Mouse (Mus musculus): ENCODE data around the gene Usp45. TPM values are rescaled to one million over a fixed set of nuclear protein-coding genes. Genes with fewer than 3 reads are reported as not detected.

The Usp45 gene
- total RNA-seq, 1 experiment, result 28.3 TPM

DNA sequence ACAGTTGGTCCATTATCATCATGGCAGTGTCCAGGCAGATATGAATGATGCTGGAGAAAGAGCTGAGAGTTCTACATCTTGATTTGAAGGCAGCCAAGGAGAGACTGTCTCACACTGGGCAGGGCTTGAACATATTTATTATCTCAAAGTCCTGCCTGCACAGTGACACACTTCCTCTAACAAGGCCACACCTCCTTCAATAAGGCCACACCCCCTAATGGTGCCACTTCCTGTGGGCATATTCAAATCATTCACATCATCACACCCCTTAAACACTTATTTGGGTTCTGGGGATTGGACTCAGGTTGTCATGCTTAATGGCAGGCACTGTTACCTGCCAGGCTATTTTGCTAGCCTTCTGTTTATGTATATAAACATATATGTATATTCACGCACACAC, 5.3 kb downstream of the Usp45 start:
- no peaks in the 10 kb centered on the region for H3K9me3 ChIP-seq (ENCODE audit: control insufficient read depth, insufficient read depth, low read depth, low read length)
- in situ Hi-C loops (cut with MboI; ENCODE audit: low sequenced_read_pairs in 2 of 2, unreplicated experiment in 2 of 2), result no loop called here
- H3K36me3 ChIP-seq (ENCODE audit: control insufficient read depth, insufficient read depth, low read length, poor library complexity, severe bottlenecking), result no peaks in the 10 kb centered on the region
- H3K9ac ChIP-seq (ENCODE audit: insufficient read depth, low read depth, low read length, poor library complexity, severe bottlenecking), result no peak overlapping the region
- H3K27ac ChIP-seq (ENCODE audit: insufficient read depth, low read depth, low read length, poor library complexity, severe bottlenecking), result no peak overlapping the region
- TF ChIP-seq ZC3H11A (IDR thresholded peaks at IDR 0.05; ENCODE audit: borderline replicate concordance, low read depth, low read length) (no peak), ZNF384 (IDR thresholded peaks at IDR 0.05; ENCODE audit: low read depth, low read length) (no peak), HCFC1 (IDR thresholded peaks at IDR 0.05; ENCODE audit: borderline replicate concordance, insufficient read depth, low read length) (no peak), MAFK (IDR thresholded peaks at IDR 0.05; ENCODE audit: insufficient read depth, low read depth, low read length) (no peak)
- peaks cover 0 to 9% of the 10 kb centered on the region in 2 experiments; a peak in 1 of 4 replicates for H3K4me1 ChIP-seq (ENCODE audit: control insufficient read depth in 2 of 2, insufficient read depth in 2 of 2, low read length in 2 of 2, poor library complexity in 1 of 2)
- DNase-seq (ENCODE audit: low read depth, low spot score), result no peak
- H3K4me3 ChIP-seq (ENCODE audit: insufficient read depth in 1 of 2, low read depth in 1 of 2, low read length in 2 of 2, poor library complexity in 1 of 2, severe bottlenecking in 1 of 2), result no peak overlapping the region

GRCm38 (mm10) chr4:21776091-21776945, 9.4 kb downstream of the Usp45 start:
- peak overlapping the region; percentile 89 to 97 for H3K4me3 ChIP-seq (ENCODE audit: insufficient read depth in 1 of 2, low read depth in 1 of 2, low read length in 2 of 2, poor library complexity in 1 of 2, severe bottlenecking in 1 of 2)
- H3K4me1 ChIP-seq (ENCODE audit: control insufficient read depth in 2 of 2, insufficient read depth in 2 of 2, low read length in 2 of 2, poor library complexity in 1 of 2), result peaks cover 0 to 8% of the 10 kb centered on the region in 2 experiments; a peak in 1 of 4 replicates
- peak; percentile 83 for DNase-seq (ENCODE audit: low read depth, low spot score)
- no peak overlapping the region; the same call in 1 of the 2 replicates for H3K27ac ChIP-seq (ENCODE audit: insufficient read depth, low read depth, low read length, poor library complexity, severe bottlenecking)
- peaks cover 3% of the 10 kb centered on the region; the same call in 1 of the 2 replicates for H3K36me3 ChIP-seq (ENCODE audit: control insufficient read depth, insufficient read depth, low read length, poor library complexity, severe bottlenecking)
- no peak for TF ChIP-seq HCFC1 (IDR thresholded peaks at IDR 0.05; ENCODE audit: borderline replicate concordance, insufficient read depth, low read length)
- no peak for TF ChIP-seq MAFK (IDR thresholded peaks at IDR 0.05; ENCODE audit: insufficient read depth, low read depth, low read length)
- TF ChIP-seq ZNF384 (IDR thresholded peaks at IDR 0.05; ENCODE audit: low read depth, low read length), result no peak
- TF ChIP-seq CHD2 (IDR thresholded peaks at IDR 0.05; ENCODE audit: low read depth, low read length), result no peak
- no peak for TF ChIP-seq ZC3H11A (IDR thresholded peaks at IDR 0.05; ENCODE audit: borderline replicate concordance, low read depth, low read length)
- H3K9me3 ChIP-seq (ENCODE audit: control insufficient read depth, insufficient read depth, low read depth, low read length), result no peaks in the 10 kb centered on the region
- peak overlapping the region; percentile 91 for H3K9ac ChIP-seq (ENCODE audit: insufficient read depth, low read depth, low read length, poor library complexity, severe bottlenecking)
- in situ Hi-C loops (cut with MboI; ENCODE audit: low sequenced_read_pairs in 2 of 2, unreplicated experiment in 2 of 2), result no loop called here

- peak overlapping the region; percentile 89 to 97 for H3K4me3 ChIP-seq (ENCODE audit: insufficient read depth in 1 of 2, low read depth in 1 of 2, low read length in 2 of 2, poor library complexity in 1 of 2, severe bottlenecking in 1 of 2)
- H3K4me1 ChIP-seq (ENCODE audit: control insufficient read depth in 2 of 2, insufficient read depth in 2 of 2, low read length in 2 of 2, poor library complexity in 1 of 2), result peaks cover 0 to 4% of the 10 kb centered on the region in 2 experiments; a peak in 1 of 4 replicates
- no peaks in the 10 kb centered on the region for H3K9me3 ChIP-seq (ENCODE audit: control insufficient read depth, insufficient read depth, low read depth, low read length)
- TF ChIP-seq MAFK (IDR thresholded peaks at IDR 0.05; ENCODE audit: insufficient read depth, low read depth, low read length) (no peak), ZNF384 (IDR thresholded peaks at IDR 0.05; ENCODE audit: low read depth, low read length) (0 out of 2 replicates have a peak, but pooled peaks have one; percentile 23)
- in situ Hi-C loops (cut with MboI; ENCODE audit: low sequenced_read_pairs in 2 of 2, unreplicated experiment in 2 of 2), result no loop called here
- no peak for DNase-seq (ENCODE audit: low read depth, low spot score)
- H3K9ac ChIP-seq (ENCODE audit: insufficient read depth, low read depth, low read length, poor library complexity, severe bottlenecking), result peak overlapping the region; percentile 91; the same call in 1 of the 2 replicates
- H3K36me3 ChIP-seq (ENCODE audit: control insufficient read depth, insufficient read depth, low read length, poor library complexity, severe bottlenecking), result peaks cover 5% of the 10 kb centered on the region; the same call in 1 of the 2 replicates
- no peak overlapping the region; the same call in 1 of the 2 replicates for H3K27ac ChIP-seq (ENCODE audit: insufficient read depth, low read depth, low read length, poor library complexity, severe bottlenecking)
Observed at GRCm38 (mm10) chr4:21776946-21777265, 9.9 kb downstream of the Usp45 start.

DNA sequence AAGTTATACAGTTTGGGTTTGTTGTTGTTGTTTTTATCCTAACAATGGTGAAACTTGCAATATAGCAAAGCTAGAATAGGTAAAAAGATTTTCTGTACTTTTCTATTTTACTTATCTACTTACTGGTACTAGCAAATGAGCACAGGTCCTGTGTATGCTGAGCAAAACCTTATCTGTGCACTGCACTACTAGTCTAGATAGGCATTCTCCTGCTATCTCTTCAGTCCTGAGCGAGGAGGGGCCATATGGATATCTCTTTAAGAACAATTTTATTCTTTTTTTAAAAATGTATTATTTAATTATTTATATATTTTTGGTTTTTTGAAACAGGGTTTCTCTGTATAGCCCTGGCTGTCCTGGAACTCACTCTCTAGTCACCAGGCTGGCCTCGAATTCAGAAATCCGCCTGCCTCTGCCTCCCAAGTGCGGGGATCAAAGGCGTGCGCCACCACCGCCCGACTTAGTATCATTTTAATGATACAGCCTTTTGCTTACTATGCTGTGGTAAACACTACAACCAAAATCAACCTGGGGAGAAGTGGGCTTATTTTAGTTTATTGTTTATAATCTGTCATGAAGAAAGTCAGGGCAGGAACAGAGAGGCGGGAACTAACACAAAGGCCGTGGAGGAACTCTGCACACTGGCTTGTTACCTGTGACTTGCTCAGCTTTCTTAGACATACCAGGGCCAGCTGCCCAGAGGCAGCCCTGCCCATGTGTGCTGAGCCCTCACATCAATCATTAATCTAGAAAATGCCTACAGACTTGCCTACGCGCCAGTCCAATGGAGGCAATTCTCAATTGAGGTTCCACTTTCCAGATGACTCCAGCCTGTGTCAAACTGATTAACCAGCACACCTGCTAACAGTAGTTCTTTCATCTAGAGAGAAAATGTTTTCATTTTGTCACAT, 14.1 kb downstream of the Usp45 start:
- Histone ChIP-seq H3K36me3 (ENCODE audit: control insufficient read depth, insufficient read depth, low read length, poor library complexity, severe bottlenecking) (peaks cover 12% of the 10 kb centered on the region), H3K4me3 (ENCODE audit: insufficient read depth in 1 of 2, low read depth in 1 of 2, low read length in 2 of 2, poor library complexity in 1 of 2, severe bottlenecking in 1 of 2) (no peak overlapping the region), H3K27ac (ENCODE audit: insufficient read depth, low read depth, low read length, poor library complexity, severe bottlenecking) (no peak overlapping the region), H3K4me1 (ENCODE audit: control insufficient read depth in 2 of 2, insufficient read depth in 2 of 2, low read length in 2 of 2, poor library complexity in 1 of 2) (peaks cover 0 to 4% of the 10 kb centered on the region in 2 experiments; a peak in 1 of 4 replicates), H3K9me3 (ENCODE audit: control insufficient read depth, insufficient read depth, low read depth, low read length) (no peaks in the 10 kb centered on the region), H3K9ac (ENCODE audit: insufficient read depth, low read depth, low read length, poor library complexity, severe bottlenecking) (no peak overlapping the region)
- in situ Hi-C loops (cut with MboI; ENCODE audit: low sequenced_read_pairs in 2 of 2, unreplicated experiment in 2 of 2), result no loop called here
- no peak for DNase-seq (ENCODE audit: low read depth, low spot score)
- TF ChIP-seq CHD2 (IDR thresholded peaks at IDR 0.05; ENCODE audit: low read depth, low read length) (no peak), HCFC1 (IDR thresholded peaks at IDR 0.05; ENCODE audit: borderline replicate concordance, insufficient read depth, low read length) (no peak), ZC3H11A (IDR thresholded peaks at IDR 0.05; ENCODE audit: borderline replicate concordance, low read depth, low read length) (no peak), ZNF384 (IDR thresholded peaks at IDR 0.05; ENCODE audit: low read depth, low read length) (no peak), MAFK (IDR thresholded peaks at IDR 0.05; ENCODE audit: insufficient read depth, low read depth, low read length) (no peak)

Data from ES-E14 (cell line).